In genomic region chr9:72641093-72641680, GRCm38 (mm10) we compare ENCODE assay signal across 8 mouse cellular contexts. TPM values are rescaled to one million over a fixed set of nuclear protein-coding genes. Genes with fewer than 3 reads are reported as not detected.
A peak's percentile ranks its signal among the peaks of the same experiment; 100 is the strongest.
DNase-seq lines count a peak whose midpoint lies in the region; ATAC-seq and TF ChIP-seq lines count a peak whose summit lies in the region.

No protein-coding gene starts in this region.

- peak overlapping the region; percentile 65 for H3K9ac ChIP-seq in embryonic facial prominence, embryonic 14.5 days (ENCODE audit: low read depth, low read length)
- no peak overlapping the region for H3K9ac ChIP-seq in hindbrain, embryonic 12.5 days
- peak overlapping the region; percentile 30 for H3K9ac ChIP-seq in lung, embryonic 16.5 days (ENCODE audit: low read length)

- H3K4me1 ChIP-seq in E14TG2a.4 (replicated peaks; ENCODE audit: low read depth, low read length): peaks cover 57% of the 10 kb centered on the region
- peaks cover 29% of the 10 kb centered on the region for H3K4me1 ChIP-seq in embryonic facial prominence, embryonic 14.5 days (ENCODE audit: control insufficient read depth, insufficient read depth, low read length)
- H3K4me1 ChIP-seq in hindbrain, embryonic 12.5 days: peaks cover 20% of the 10 kb centered on the region
- peaks cover 32% of the 10 kb centered on the region for H3K4me1 ChIP-seq in lung, embryonic 16.5 days (replicated peaks; ENCODE audit: control insufficient read depth, insufficient read depth, low read length)

- no peak; the same call in 1 of the 2 replicates for ATAC-seq in embryonic facial prominence, embryonic 14.5 days (ENCODE audit: low read depth)
- no peak for ATAC-seq in hindbrain, embryonic 12.5 days (ENCODE audit: low FRiP score)
- ATAC-seq in lung, embryonic 16.5 days (ENCODE audit: low read depth): no peak

- 41% methylated on average over 6 of the region's 6 CpGs for WGBS in embryonic facial prominence, embryonic 14.5 days
- 61% methylated on average over 6 of the region's 6 CpGs for WGBS in hindbrain, embryonic 12.5 days
- 50% methylated on average over 6 of the region's 6 CpGs for whole genome bisulfite sequencing in lung, embryonic 16.5 days

- no peaks in the 10 kb centered on the region for H3K27me3 ChIP-seq in E14TG2a.4 (ENCODE audit: insufficient read depth, low read length)
- no peaks in the 10 kb centered on the region for H3K27me3 ChIP-seq in embryonic facial prominence, embryonic 14.5 days (replicated peaks; ENCODE audit: control insufficient read depth, insufficient read depth, low read length)
- no peaks in the 10 kb centered on the region for H3K27me3 ChIP-seq in hindbrain, embryonic 12.5 days
- no peaks in the 10 kb centered on the region for H3K27me3 ChIP-seq in lung, embryonic 16.5 days (ENCODE audit: control insufficient read depth, insufficient read depth, low read depth, low read length)

- H3K4me2 ChIP-seq in embryonic facial prominence, embryonic 14.5 days (ENCODE audit: low read depth, low read length): peak overlapping the region; percentile 64
- H3K4me2 ChIP-seq in hindbrain, embryonic 12.5 days (replicated peaks): no peak overlapping the region
- H3K4me2 ChIP-seq in lung, embryonic 16.5 days (ENCODE audit: low read depth, low read length): peak overlapping the region; percentile 66

- peak overlapping the region; percentile 99 for H3K27ac ChIP-seq in embryonic facial prominence, embryonic 14.5 days (replicated peaks; ENCODE audit: low read depth, low read length)
- peak overlapping the region; percentile 99 for H3K27ac ChIP-seq in hindbrain, embryonic 12.5 days
- peak overlapping the region; percentile 99 for H3K27ac ChIP-seq in lung, embryonic 16.5 days (ENCODE audit: low read length)

- no peak for TF ChIP-seq CTCF in E14TG2a.4 (conservative IDR thresholded peaks at IDR 0.05; ENCODE audit: low read length)

- H3K9me3 ChIP-seq in E14TG2a.4 (ENCODE audit: low read length): no peaks in the 10 kb centered on the region
- no peaks in the 10 kb centered on the region for H3K9me3 ChIP-seq in embryonic facial prominence, embryonic 14.5 days (ENCODE audit: control insufficient read depth, low read length)
- H3K9me3 ChIP-seq in hindbrain, embryonic 12.5 days (replicated peaks): no peaks in the 10 kb centered on the region
- H3K9me3 ChIP-seq in lung, embryonic 16.5 days (ENCODE audit: control insufficient read depth, low read length): no peaks in the 10 kb centered on the region

- no peaks in the 10 kb centered on the region for H3K36me3 ChIP-seq in E14TG2a.4 (ENCODE audit: insufficient read depth, low read length)
- no peaks in the 10 kb centered on the region for H3K36me3 ChIP-seq in embryonic facial prominence, embryonic 14.5 days (ENCODE audit: control insufficient read depth, insufficient read depth, low read length)
- no peaks in the 10 kb centered on the region for H3K36me3 ChIP-seq in hindbrain, embryonic 12.5 days
- H3K36me3 ChIP-seq in lung, embryonic 16.5 days (ENCODE audit: control insufficient read depth, insufficient read depth, low read length): no peaks in the 10 kb centered on the region

- H3K4me3 ChIP-seq in E14TG2a.4 (replicated peaks; ENCODE audit: low read length): peak overlapping the region; percentile 68
- H3K4me3 ChIP-seq in embryonic facial prominence, embryonic 14.5 days (ENCODE audit: low read depth, low read length): no peak overlapping the region
- H3K4me3 ChIP-seq in hindbrain, embryonic 12.5 days: no peak overlapping the region
- H3K4me3 ChIP-seq in lung, embryonic 16.5 days (ENCODE audit: low read length): no peak overlapping the region

- DNase-seq in embryonic facial prominence, embryonic 14.5 days (ENCODE audit: low spot score): no peak
- DNase-seq in embryo, embryonic 11 days: no peak
- DNase-seq in right cerebral cortex, adult 18-20 months: no peak
- DNase-seq in urinary bladder, postnatal 14 days (ENCODE audit: low spot score): no peak
- DNase-seq in spleen, postnatal 10 days (ENCODE audit: low spot score in 2 of 2): no peak

RNA-seq across cellular contexts. Expression of gene Nedd4, which starts 21.0 kb away (rescaled TPM):
- 649 and 733 TPM in 2 replicates for polyA plus RNA-seq in embryonic facial prominence, embryonic 14.5 days (2014; fragmentation: Nextera tagmentation; extraction: Ambion mirVana)
- 704 and 727 TPM in 2 replicates for polyA plus RNA-seq in hindbrain, embryonic 12.5 days (2016; fragmentation: Nextera tagmentation; extraction: Ambion mirVana)
- 644 and 678 TPM in 2 replicates for polyA plus RNA-seq in lung, embryonic 16.5 days (2015; fragmentation: Nextera tagmentation; extraction: Ambion mirVana)
